Mouse (Mus musculus): ENCODE measurements at regions not wholly inside any gene's neighbourhood (a gene's known extent, or its start where the extent isn't known, plus 50 kb on each side); places are given as distances from the start of the nearest gene placed in this dataset.
A peak's percentile ranks its signal among the peaks of the same experiment; 100 is the strongest.

- no peak for DNase-seq
These were observed 482.3 kb downstream of the Irx1 start for GRCm38 (mm10) chr13:71481205-71481604.

- DNase-seq = peak; percentile 4
These were observed 502.0 kb downstream of the Irx1 start for GRCm38 (mm10) chr13:71461552-71461951.

GRCm38 (mm10) chr13:71460607-71461006 is 502.9 kb downstream of the Irx1 start:
- no peak for DNase-seq

- DNase-seq = no peak
These were observed 503.4 kb downstream of the Irx1 start for GRCm38 (mm10) chr13:71460097-71460496.

- no peak for DNase-seq
These were observed 504.4 kb downstream of the Irx1 start for GRCm38 (mm10) chr13:71459022-71459536.

- DNase-seq = peak; percentile 73
These were observed 505.2 kb downstream of the Irx1 start for GRCm38 (mm10) chr13:71458061-71458935.

- no peak for DNase-seq
These were observed 506.0 kb downstream of the Irx1 start for GRCm38 (mm10) chr13:71457550-71457949.

- no peak for DNase-seq
These were observed 511.3 kb downstream of the Irx1 start for GRCm38 (mm10) chr13:71452258-71452657.

GRCm38 (mm10) chr13:71437601-71438099 is 525.9 kb downstream of the Irx1 start:
- no peak for DNase-seq

GRCm38 (mm10) chr13:71403654-71404560 is 559.6 kb downstream of the Irx1 start:
- DNase-seq = peak; percentile 23

GRCm38 (mm10) chr13:71393716-71394309 is 552.2 kb upstream of the Adamts16 start:
- DNase-seq = no peak

GRCm38 (mm10) chr13:71378641-71379040 is 537.0 kb upstream of the Adamts16 start:
- DNase-seq = no peak

GRCm38 (mm10) chr13:71375909-71376606 is 534.4 kb upstream of the Adamts16 start:
- no peak for DNase-seq

GRCm38 (mm10) chr13:71372701-71373685 is 531.4 kb upstream of the Adamts16 start:
- DNase-seq = no peak

GRCm38 (mm10) chr13:71369832-71370231 is 528.2 kb upstream of the Adamts16 start:
- DNase-seq = no peak

- DNase-seq = no peak
These were observed 523.6 kb upstream of the Adamts16 start for GRCm38 (mm10) chr13:71365261-71365660.

GRCm38 (mm10) chr13:71362311-71362710 is 520.7 kb upstream of the Adamts16 start:
- DNase-seq = no peak

GRCm38 (mm10) chr13:71359112-71359511 is 517.5 kb upstream of the Adamts16 start:
- no peak for DNase-seq

- no peak for DNase-seq
These were observed 509.2 kb upstream of the Adamts16 start for GRCm38 (mm10) chr13:71350787-71351186.

GRCm38 (mm10) chr13:71342921-71343320 is 501.3 kb upstream of the Adamts16 start:
- no peak for DNase-seq

- no peak for DNase-seq
These were observed 497.1 kb upstream of the Adamts16 start for GRCm38 (mm10) chr13:71338700-71339099.
